9 mouse cellular contexts compared by ENCODE assay signal in the genomic region with DNA sequence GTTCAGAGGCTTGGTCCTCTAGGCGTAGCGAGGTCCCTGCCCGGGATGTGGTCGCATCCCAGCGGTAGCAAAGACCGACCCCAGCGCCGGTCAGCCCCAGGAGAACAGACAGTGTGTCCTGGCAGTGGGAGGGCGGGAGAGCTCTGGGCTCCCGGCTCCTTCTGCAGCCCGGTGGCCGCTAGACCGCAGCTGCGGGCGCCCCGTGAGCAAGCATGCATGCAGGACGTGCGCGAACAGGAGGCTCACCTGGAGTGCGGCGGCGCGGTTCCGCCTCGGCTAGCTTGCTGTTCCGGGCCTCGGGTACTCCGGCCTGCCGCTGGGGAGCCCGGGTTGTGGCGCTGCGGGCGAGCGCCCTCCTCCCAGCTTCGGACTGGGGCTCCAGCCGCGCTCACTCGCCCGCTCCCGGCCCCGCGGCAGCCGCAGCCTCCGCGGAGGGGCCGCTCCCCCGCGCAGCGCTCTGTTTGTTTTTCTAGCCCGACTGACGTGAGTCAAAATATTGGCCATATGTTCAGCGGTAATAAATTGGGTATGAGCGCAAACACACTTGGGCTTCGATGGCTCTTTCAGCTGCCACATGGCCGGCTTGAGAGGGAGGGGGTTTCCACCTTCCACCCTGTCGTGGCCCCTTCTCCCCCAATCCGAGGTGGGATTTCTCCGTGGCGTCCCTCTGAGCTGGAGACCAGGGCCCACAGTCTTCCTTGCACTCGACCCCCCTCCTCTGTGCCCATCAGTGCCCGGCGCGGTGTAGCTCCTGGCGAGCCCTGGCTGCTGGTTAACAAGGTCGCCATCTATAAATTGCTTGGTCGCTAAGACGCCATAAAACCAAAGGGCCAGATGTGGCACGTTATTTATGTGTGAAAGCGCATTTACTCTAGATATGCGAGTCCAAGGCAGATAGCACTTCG. TPM values are rescaled to one million over a fixed set of nuclear protein-coding genes. Genes with fewer than 3 reads are reported as not detected.
A peak's percentile ranks its signal among the peaks of the same experiment; 100 is the strongest.
DNase-seq lines count a peak whose midpoint lies in the region; ATAC-seq and TF ChIP-seq lines count a peak whose summit lies in the region.
"Had no signal": no experiment of that assay in that cellular context is flagged by ENCODE, and none has a peak within 500 bp of the region (broad histone marks: within the 10 kb centered on the region; RNA-seq: fewer than 3 reads in every experiment).

No protein-coding gene starts in this region.

- peak overlapping the region; percentile 38 for H3K4me3 ChIP-seq in lung, embryonic 16.5 days (ENCODE audit: low read length)
- H3K4me3 ChIP-seq in lung, adult 2 months (replicated peaks; ENCODE audit: extremely low read depth, low read depth, low read length), result no peak overlapping the region
- peak overlapping the region; percentile 40 for H3K4me3 ChIP-seq in forebrain, embryonic 12.5 days (replicated peaks)
- peak overlapping the region; percentile 39 for H3K4me3 ChIP-seq in limb, embryonic 14.5 days (replicated peaks; ENCODE audit: low read length)
- H3K4me3 ChIP-seq in stomach, embryonic 16.5 days (replicated peaks; ENCODE audit: low read length), result peak overlapping the region; percentile 41

- peak overlapping the region; percentile 57 for H3K4me2 ChIP-seq in lung, embryonic 16.5 days (ENCODE audit: low read depth, low read length)
- H3K4me2 ChIP-seq in forebrain, embryonic 12.5 days, result peak overlapping the region; percentile 57
- H3K4me2 ChIP-seq in limb, embryonic 14.5 days (replicated peaks; ENCODE audit: low read depth, low read length, severe bottlenecking), result peak overlapping the region; percentile 80
- peak overlapping the region; percentile 48 for H3K4me2 ChIP-seq in stomach, embryonic 16.5 days (ENCODE audit: low read depth, low read length)

- under 1% methylated on average over 57 of the region's 71 CpGs for WGBS in lung, embryonic 16.5 days
- 2% methylated on average over 71 of the region's 71 CpGs for WGBS in lung, adult 2 months
- under 1% methylated on average over 71 of the region's 71 CpGs for WGBS in forebrain, embryonic 12.5 days
- WGBS in limb, embryonic 14.5 days, result 2% methylated on average over 50 of the region's 71 CpGs
- under 1% methylated on average over 71 of the region's 71 CpGs for WGBS in stomach, embryonic 16.5 days

- H3K36me3 ChIP-seq in lung, embryonic 16.5 days (ENCODE audit: control insufficient read depth, insufficient read depth, low read length), result no peaks in the 10 kb centered on the region
- H3K36me3 ChIP-seq in forebrain, embryonic 12.5 days (replicated peaks), result no peaks in the 10 kb centered on the region
- no peaks in the 10 kb centered on the region for H3K36me3 ChIP-seq in limb, embryonic 14.5 days (ENCODE audit: control insufficient read depth, insufficient read depth, low read length)
- H3K36me3 ChIP-seq in stomach, embryonic 16.5 days (ENCODE audit: control insufficient read depth, insufficient read depth, low read length), result no peaks in the 10 kb centered on the region

- no peak for TF ChIP-seq POLR2A in lung, adult 2 months (IDR thresholded peaks at IDR 0.05; ENCODE audit: borderline replicate concordance, extremely low read depth, low read depth, low read length)
- TF ChIP-seq POLR2A in limb, embryonic 14.5 days (IDR thresholded peaks at IDR 0.05; ENCODE audit: borderline replicate concordance, extremely low read depth, insufficient read depth, insufficient read length), result no peak

- H3K27me3 ChIP-seq in lung, embryonic 16.5 days (ENCODE audit: control insufficient read depth, insufficient read depth, low read depth, low read length), result peaks cover 76% of the 10 kb centered on the region
- peaks cover 93% of the 10 kb centered on the region for H3K27me3 ChIP-seq in forebrain, embryonic 12.5 days
- H3K27me3 ChIP-seq in limb, embryonic 14.5 days (ENCODE audit: control insufficient read depth, insufficient read depth, low read length), result peaks cover 72% of the 10 kb centered on the region
- H3K27me3 ChIP-seq in stomach, embryonic 16.5 days (ENCODE audit: control insufficient read depth, insufficient read depth, low read length), result peaks cover 76% of the 10 kb centered on the region

- TF ChIP-seq CTCF in lung, adult 2 months (IDR thresholded peaks at IDR 0.05; ENCODE audit: insufficient read depth, low read length), result no peak

- DNase-seq in lung, adult 2 months, result no peak
- DNase-seq in limb, embryonic 14.5 days (ENCODE audit: low spot score), result no peak
- no peak for DNase-seq in cerebellum, adult 8-10 months
- DNase-seq in lung, postnatal 4 days, result no peak
- no peak for DNase-seq in left cerebral cortex, adult 8-10 months (ENCODE audit: low spot score in 2 of 2)

- peak; percentile 13; the same call in 1 of the 2 replicates for ATAC-seq in lung, embryonic 16.5 days (ENCODE audit: low read depth)
- ATAC-seq in forebrain, embryonic 12.5 days (ENCODE audit: low FRiP score), result peak; percentile 49
- peak; percentile 38; the same call in 1 of the 2 replicates for ATAC-seq in limb, embryonic 14.5 days (ENCODE audit: low FRiP score, low read depth)
- ATAC-seq in stomach, embryonic 16.5 days (ENCODE audit: insufficient read depth, low FRiP score), result peak; percentile 35; the same call in 1 of the 2 replicates

- no peak overlapping the region for H3K9ac ChIP-seq in lung, embryonic 16.5 days (ENCODE audit: low read length)
- H3K9ac ChIP-seq in forebrain, embryonic 12.5 days, result peak overlapping the region; percentile 29; the same call in 1 of the 2 replicates
- H3K9ac ChIP-seq in limb, embryonic 14.5 days (ENCODE audit: low read depth, low read length, severe bottlenecking), result peak overlapping the region; percentile 21; the same call in 1 of the 2 replicates
- H3K9ac ChIP-seq in stomach, embryonic 16.5 days (ENCODE audit: low read length), result 0 out of 2 replicates have a peak overlapping the region, but pooled peaks have one; percentile 43

- H3K9me3 ChIP-seq in lung, embryonic 16.5 days (ENCODE audit: control insufficient read depth, low read length), result no peaks in the 10 kb centered on the region
- no peaks in the 10 kb centered on the region for H3K9me3 ChIP-seq in forebrain, embryonic 12.5 days
- no peaks in the 10 kb centered on the region for H3K9me3 ChIP-seq in limb, embryonic 14.5 days (ENCODE audit: control insufficient read depth, low read length)
- H3K9me3 ChIP-seq in stomach, embryonic 16.5 days (replicated peaks; ENCODE audit: control insufficient read depth, low read length), result no peaks in the 10 kb centered on the region

- H3K27ac ChIP-seq in lung, embryonic 16.5 days (ENCODE audit: low read length), result no peak overlapping the region
- no peak overlapping the region for H3K27ac ChIP-seq in forebrain, embryonic 12.5 days
- no peak overlapping the region for H3K27ac ChIP-seq in limb, embryonic 14.5 days (replicated peaks; ENCODE audit: low read depth, low read length)
- H3K27ac ChIP-seq in stomach, embryonic 16.5 days (ENCODE audit: low read length), result no peak overlapping the region
- H3K27ac ChIP-seq: macrophage had no signal

- H3K4me1 ChIP-seq in lung, embryonic 16.5 days (replicated peaks; ENCODE audit: control insufficient read depth, insufficient read depth, low read length), result peaks cover 20% of the 10 kb centered on the region
- H3K4me1 ChIP-seq in lung, adult 2 months (ENCODE audit: control insufficient read depth, insufficient read depth, low read length), result peaks cover 3% of the 10 kb centered on the region; the same call in 1 of the 2 replicates
- H3K4me1 ChIP-seq in forebrain, embryonic 12.5 days, result peaks cover 26% of the 10 kb centered on the region
- peaks cover 9% of the 10 kb centered on the region; the same call in 1 of the 2 replicates for H3K4me1 ChIP-seq in limb, embryonic 14.5 days (ENCODE audit: control insufficient read depth, insufficient read depth, low read length)
- peaks cover 17% of the 10 kb centered on the region for H3K4me1 ChIP-seq in stomach, embryonic 16.5 days (ENCODE audit: control insufficient read depth, insufficient read depth, low read length)

RNA-seq across cellular contexts. Expression of gene Nkx2-2, which starts 0.9 kb away (rescaled TPM):
- polyA plus RNA-seq in lung, embryonic 16.5 days (2015; fragmentation: Nextera tagmentation; extraction: Ambion mirVana), result not detected in 2 replicates
- not detected in 2 replicates for polyA plus RNA-seq in lung, adult 2 months (2012; rRNA removed)
- 7.7 and 9.2 TPM in 2 replicates for polyA plus RNA-seq in forebrain, embryonic 12.5 days (2016; fragmentation: Nextera tagmentation; extraction: Ambion mirVana)
- 0.09 and 0.20 TPM in 2 replicates for polyA plus RNA-seq in limb, embryonic 14.5 days (2012; rRNA removed)
- 0.22 TPM in 1 of 2 replicates, not detected in the other for polyA plus RNA-seq in limb, embryonic 14.5 days (2014; fragmentation: Nextera tagmentation; extraction: Ambion mirVana)
- polyA plus RNA-seq in stomach, embryonic 16.5 days (2015; fragmentation: Nextera tagmentation; extraction: Ambion mirVana), result 1.0 and 1.5 TPM in 2 replicates
- total RNA-seq in left cerebral cortex, adult 8-10 months (2022), result 1 to 10 TPM; 5.6 to 7.0 (median 6.3) TPM
- polyA plus RNA-seq: macrophage had no signal
